Mouse (Mus musculus): Measurements from ENCODE around the gene Gsx2.

The Gsx2 gene

DNA sequence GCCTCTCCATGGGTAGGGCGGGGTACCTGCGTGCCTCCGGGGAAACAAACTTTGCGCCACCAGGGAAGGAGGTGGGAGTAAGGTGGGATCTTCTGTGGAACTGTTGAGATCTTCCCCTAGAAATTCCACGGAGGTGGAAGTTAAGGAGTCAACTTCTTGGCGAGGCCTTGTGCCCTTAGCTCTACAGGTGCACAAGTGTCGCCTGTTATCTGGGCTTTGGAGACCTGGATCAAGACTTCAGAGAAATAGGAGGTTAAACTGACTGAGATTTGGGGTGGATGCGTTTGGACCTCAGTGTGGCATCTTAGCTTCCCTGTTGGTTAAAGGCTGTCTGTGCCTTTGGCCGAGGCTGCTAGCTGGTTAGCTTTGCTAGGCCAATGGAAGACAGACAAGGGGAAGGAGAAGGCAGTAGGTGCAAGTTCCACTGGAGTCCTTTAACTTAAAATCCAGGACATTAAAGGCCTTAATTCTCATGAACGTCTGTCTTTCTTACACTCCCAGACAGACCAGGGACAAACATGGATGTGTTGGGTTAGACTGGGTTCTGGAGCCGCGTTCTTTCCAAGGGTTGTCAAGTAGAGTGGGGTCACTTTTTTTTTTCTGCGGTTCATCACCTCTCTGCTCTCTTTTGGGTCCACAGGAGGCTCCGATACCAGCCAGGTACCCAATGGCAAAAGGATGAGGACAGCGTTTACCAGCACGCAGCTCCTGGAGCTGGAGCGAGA lies 1.1 kb downstream of the Gsx2 start:
- DNase-seq (ENCODE audit: low spot score in 2 of 2): no peak

DNA sequence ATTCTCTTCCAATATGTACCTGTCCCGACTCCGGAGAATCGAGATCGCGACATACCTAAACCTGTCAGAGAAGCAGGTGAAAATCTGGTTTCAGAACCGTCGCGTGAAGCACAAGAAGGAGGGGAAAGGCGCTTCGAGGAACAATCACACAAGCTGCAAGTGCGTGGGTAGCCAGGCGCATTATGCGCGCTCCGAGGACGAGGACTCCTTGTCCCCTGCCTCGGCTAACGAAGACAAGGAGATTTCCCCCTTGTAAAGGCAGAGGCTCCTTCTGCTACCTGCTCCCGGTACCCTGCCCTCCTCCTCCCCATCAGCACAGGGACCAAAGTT lies 1.6 kb downstream of the Gsx2 start:
- no peak for DNase-seq (ENCODE audit: low spot score in 2 of 2)

DNA sequence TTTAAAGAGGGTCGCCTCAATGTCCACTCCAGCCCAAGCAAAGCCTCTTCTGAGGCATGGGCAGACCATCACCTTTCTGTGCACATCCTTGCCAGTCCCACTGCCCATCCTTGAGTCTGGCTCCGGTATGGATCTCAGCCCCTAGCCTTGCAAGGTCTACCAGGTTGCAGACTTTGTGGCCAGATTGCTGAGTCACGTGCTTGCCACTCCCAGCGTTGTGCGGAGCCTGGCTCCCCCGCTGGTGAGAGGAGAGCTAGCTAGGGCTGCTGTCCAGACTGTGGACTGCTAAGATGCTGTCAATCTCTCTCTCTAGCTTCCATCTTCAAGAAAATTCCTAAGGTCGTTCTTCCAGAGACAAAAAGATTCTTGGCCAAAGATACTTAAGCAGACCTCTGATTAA lies 4.2 kb downstream of the Gsx2 start:
- no peak for DNase-seq (ENCODE audit: low spot score in 2 of 2)

DNA sequence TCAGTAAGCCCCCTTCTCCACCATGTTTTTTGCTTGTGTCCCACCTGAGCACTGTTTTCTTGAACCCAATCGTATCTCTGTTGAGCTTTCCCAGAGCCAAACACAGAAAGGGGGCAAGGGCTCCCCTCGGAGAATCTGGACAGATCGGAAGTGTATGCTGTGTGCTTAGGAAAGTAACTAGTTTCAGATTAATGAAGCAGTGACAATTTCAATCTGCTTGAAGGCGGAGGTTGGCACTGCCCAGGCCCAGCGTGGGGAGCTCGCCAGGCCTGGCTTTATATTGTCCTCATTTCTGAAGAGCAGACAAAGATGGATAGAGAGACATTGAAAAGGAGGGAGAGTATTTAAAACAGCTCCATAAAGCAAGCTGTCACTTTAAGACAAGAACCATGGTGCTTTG lies 7.0 kb downstream of the Gsx2 start:
- no peak for DNase-seq (ENCODE audit: low spot score in 2 of 2)

DNA sequence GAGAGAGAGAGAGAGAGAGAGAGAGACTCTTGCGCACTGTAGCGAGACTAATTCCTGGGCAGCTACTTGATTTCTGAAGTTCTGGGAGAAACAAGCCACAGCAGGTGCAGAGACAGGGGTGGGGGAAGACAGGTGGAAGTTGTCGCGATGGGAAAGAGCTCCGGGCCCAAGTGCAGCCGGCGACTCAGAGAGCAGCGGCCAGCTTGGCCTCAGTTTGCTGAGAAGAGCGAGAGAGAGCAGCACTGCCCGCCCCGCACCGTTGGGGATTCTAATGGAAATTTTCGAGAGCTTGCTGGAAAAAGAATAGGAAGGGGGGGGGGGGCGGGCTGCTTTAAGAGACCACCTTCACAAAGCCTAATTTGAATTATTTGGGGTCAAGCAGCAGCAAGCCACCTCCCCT lies 7.7 kb downstream of the Gsx2 start:
- DNase-seq (ENCODE audit: low spot score in 2 of 2): no peak

DNA sequence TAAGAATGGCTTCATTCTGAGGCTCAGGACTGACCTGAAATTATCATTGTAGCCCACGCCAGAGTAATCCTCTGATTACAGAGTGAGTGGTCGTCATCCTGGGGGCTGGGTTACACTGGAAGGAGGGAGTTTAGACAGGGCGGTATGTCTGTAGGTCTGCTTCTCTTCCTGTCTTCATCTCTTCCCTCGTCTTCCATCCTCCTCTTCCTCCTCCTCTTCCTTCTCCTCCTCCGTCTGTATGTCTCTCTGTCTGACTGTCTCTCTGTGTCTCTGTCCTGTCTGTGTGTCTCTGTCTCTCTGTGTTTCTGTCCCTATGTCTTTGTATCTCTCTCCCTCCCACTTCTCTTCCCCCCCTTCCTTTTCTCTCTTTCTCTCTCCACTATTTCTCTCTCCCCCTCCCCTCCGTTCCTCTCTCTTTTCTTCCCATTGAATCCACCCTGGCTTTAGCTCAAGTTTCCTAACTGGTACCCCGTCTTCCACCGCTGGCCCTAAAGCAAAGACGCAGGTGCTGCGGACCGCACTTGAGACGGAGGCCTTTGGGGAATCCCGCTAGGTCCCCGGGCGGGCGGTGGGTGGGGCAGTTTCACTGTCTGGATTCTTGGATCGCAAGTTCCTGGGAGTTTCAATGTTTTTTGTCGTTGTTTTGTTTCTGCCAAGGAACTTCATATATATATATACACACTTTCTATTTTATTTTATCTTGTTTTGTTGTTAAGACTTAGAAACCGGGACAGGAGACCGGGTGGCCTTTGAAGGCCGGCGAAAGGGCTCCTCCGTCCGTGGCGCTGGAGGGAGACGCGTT lies 8.4 kb downstream of the Gsx2 start:
- no peak for DNase-seq (ENCODE audit: low spot score in 2 of 2)

DNA sequence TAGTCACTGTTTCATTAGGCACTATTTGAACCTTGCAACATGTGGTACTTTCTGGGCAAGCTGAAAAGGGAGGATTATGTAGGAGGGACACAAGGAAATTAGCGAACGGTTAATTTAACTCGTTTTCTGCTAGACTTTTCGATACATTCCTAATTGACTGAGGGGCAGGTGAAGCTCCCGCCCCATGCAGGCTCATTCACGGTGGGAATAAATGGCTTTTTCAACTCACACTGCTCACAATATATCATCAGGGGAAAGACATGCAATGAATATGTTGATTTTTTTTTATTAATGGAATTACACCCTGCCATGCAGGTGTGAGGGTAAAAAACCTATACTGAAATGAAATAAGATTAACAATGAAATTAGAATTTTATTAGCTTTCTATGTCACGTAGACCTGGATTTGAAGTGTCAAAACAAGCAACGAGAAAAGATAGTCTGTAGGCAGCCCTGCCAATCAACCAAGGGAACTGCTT lies 9.0 kb downstream of the Gsx2 start:
- DNase-seq (ENCODE audit: low spot score in 2 of 2): no peak

DNA sequence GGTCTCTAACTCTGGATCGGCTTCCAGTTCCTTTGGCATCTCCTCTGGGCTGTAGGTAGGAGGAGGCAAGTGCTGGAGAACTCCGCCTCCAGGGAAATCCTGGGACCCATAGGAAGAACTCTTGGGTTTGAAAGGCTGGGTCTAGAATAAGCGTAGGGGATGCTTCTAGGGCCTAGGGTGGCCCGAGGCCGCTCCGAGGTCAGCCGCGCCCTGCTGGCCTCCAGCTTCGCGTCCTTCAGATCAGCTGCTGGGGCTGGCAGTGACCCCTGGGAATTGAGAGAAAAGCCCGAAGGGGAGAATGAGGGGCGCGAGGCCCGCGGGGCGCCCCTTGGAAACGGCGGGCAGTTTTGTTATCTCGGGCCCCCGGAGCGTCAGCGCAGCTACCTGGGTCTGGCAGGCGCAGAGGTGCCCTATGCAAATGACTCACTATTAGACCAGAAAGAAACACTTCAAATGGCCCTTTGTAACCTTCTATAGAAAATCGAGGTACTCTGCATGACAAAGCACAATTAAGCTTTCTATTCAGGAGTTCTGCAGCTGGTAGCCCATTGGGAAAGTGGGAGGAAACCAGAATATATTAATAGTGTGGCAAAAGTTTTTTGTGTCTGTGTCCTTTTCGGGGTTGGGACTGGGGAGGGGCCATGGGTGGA lies 9.6 kb downstream of the Gsx2 start:
- DNase-seq (ENCODE audit: low spot score in 2 of 2): no peak

DNA sequence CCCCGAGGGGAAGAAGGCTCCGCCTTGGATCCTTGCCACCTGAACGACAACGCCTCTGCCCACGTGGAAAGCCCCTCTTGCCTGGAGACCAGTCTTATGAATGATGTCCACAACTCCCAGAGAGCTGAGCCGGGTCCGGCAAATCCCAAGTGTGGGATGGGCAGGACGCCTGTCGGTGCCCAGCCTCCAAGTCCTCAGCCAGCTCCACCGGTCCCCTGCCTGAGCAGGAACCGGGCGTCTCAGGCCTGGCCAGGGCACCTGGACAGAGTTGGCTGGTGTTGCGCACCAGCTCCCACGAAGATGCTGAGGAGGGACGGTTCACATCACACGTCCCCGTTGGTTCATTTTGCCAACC lies 10.1 kb downstream of the Gsx2 start:
- no peak for DNase-seq (ENCODE audit: low spot score in 2 of 2)

DNA sequence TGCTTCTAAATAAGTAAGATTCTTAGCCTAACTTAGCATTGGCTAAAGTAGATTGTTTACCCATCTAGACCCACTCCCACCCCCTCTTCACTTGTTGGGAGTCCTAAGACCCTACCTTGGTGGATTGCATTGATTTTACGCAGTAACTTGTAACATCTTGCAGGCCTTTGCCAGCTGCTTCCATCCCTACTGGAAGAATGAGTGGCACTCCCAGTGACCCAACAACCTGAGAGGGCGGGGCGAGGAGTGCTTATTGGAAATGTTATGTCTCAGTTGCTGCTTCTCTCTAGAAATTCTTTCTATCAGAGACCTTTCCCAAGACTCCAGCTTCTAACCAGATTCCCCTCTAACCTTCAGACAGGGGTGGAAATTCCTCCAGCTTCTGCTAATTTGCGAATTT lies 10.5 kb downstream of the Gsx2 start:
- DNase-seq (ENCODE audit: low spot score in 2 of 2): no peak

DNA sequence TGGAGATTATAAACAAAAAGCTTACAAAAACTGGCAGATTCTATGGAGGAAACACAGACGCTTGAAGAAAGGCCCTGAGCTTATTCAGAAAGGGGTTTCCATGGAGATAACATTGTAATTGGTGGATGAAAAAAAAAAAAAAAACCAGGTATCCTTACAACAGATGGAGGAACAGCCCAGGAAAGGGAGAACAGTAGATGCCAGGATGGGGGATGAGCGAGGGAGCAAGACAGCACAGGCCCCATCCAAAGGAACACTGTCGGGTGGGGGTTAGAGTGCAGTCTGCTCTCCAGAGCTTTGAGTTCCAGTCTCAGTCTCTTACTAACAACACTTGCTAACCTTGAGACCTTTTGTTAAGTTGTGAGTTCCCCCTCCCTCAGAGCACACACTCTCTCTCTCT lies 31.1 kb downstream of the Gsx2 start:
- no peak for DNase-seq (ENCODE audit: low spot score in 2 of 2)

DNA sequence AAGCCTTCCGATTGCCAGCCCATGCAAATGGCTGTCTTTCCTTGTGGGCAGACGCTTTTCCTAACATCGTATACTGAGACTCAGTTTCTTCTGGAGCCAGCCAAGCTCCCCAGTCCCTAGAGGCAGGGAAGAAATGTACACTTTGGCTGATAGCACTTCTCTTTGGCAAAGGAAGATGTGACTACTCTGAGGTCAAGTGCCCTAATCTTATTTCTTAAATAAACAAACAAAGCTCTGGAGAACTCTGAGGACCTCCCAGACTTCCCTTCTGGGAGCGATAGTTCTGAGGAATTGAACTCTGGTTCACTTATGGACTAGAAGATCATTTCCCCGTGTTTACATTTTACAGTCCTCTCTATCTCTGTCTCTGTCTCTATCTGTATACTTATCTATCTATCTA lies 34.0 kb downstream of the Gsx2 start:
- DNase-seq (ENCODE audit: low spot score in 2 of 2): no peak

DNA sequence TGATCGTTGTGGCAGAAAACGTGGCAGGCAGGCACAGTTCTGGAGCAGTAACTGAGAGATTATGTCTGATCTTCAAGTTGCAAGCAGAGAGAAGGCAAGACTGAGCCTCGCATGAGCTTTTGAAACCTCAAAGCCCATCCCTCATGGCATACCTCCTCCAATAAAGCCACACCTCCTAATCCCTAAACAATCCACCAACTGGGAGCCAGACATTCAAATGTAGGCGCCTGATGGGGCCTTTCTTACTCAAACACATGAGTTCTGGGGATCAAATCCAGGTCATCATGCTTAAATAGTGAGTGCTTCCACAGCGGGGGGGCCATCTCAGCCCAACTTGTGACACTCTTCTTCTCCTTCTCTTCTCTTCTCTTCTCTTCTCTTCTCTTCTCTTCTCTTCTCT lies 36.4 kb downstream of the Gsx2 start:
- DNase-seq (ENCODE audit: low spot score in 2 of 2): no peak

DNA sequence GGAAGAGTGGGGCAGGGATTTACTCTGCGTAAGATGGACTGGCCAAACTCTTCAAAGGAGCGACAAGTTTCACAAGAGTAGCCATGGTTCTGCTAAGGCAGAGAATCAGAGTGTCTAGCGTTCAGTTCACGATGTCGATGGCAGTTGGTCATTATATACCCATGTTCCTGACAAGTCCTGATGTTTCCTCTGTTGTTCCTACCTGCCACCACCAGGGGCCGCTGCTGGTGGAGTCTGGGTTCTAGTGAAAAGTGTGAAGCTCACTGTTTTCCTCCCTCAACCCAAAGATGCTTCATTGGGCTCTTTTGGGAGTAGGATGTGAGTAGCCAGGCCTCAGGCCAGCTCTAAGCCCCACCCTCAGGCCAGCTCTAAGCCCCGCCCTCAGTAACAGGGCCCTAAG lies 43.4 kb downstream of the Gsx2 start:
- no peak for DNase-seq (ENCODE audit: low spot score in 2 of 2)

DNA sequence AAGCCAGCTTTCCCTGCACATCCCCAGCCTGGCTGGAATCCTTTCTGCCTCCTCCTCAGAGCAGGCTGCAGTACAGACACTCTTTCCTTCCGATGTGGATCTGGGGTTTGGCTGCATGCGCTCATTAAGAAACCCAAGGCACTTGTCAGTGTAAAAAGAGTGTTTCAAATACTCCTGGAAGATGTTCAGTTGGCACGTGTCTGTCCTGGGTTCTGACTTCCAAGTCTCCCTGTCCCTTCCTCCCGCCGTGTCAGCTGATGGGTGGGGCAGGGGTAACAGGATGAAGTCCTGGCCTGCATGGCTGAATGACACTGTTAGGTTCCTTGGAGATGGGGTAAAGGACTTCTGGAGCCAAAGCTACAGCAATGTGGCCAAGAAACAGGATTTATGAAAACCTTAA lies 46.2 kb downstream of the Gsx2 start:
- no peak for DNase-seq (ENCODE audit: low spot score in 2 of 2)
